Mouse (Mus musculus) heart, embryonic 14.5 days (tissue): ENCODE data around the gene Actl6b. TPM values are rescaled to one million over a fixed set of nuclear protein-coding genes. Genes with fewer than 3 reads are reported as not detected.

Source experiments
- ATAC-seq: fragments of 200-750 bp; cut with Nextera tagmentation; 2 replicates; pipeline ENCODE4 v1.8.0; 2017; ENCODE audit warnings: low read depth, moderate TSS enrichment; ENCODE audit not compliant: insufficient number of reproducible peaks, insufficient read depth, low FRiP score
- H3K27ac ChIP-seq, 2 experiments: fragments of 200-500 bp in 1 of 2; fragments of 300-500 bp in 1 of 2; sonication (generic) in 1 of 2; replicated peaks in 1 of 2; 2 replicates each; pipeline ENCODE4 v1.5.1; 2012 to 2014; ENCODE audit warnings: low read depth in 2 of 2, low read length in 2 of 2, control low read depth in 1 of 2, mild to moderate bottlenecking in 1 of 2, mixed read lengths in 1 of 2; ENCODE audit not compliant: control insufficient read depth in 1 of 2, insufficient read depth in 1 of 2
- H3K27me3 ChIP-seq: fragments of 300-500 bp; sonication (generic); 2 replicates; pipeline ENCODE4 v1.6.1; 2014; ENCODE audit warnings: mild to moderate bottlenecking, low read length, control low read depth; ENCODE audit not compliant: control insufficient read depth, insufficient read depth
- H3K36me3 ChIP-seq: fragments of 300-500 bp; sonication (generic); 2 replicates; pipeline ENCODE4 v1.6.1; 2014; ENCODE audit warnings: mild to moderate bottlenecking, control low read depth, low read length, mixed read lengths; ENCODE audit not compliant: control insufficient read depth, insufficient read depth
- H3K4me1 ChIP-seq, 2 experiments: fragments of 200-500 bp in 1 of 2; fragments of 300-500 bp in 1 of 2; sonication (generic) in 1 of 2; 2 replicates each; pipeline ENCODE4 v1.6.1; 2012 to 2014; ENCODE audit warnings: low read length in 2 of 2, control low read depth in 1 of 2, mixed read lengths in 1 of 2; ENCODE audit not compliant: control insufficient read depth in 2 of 2, insufficient read depth in 2 of 2
- H3K4me2 ChIP-seq: fragments of 300-500 bp; sonication (generic); 2 replicates; pipeline ENCODE4 v1.6.1; 2014; ENCODE audit warnings: mild to moderate bottlenecking, low read length
- H3K4me3 ChIP-seq, 2 experiments: fragments of 200-500 bp in 1 of 2; fragments of 300-500 bp in 1 of 2; sonication (generic) in 1 of 2; 2 replicates each; pipeline ENCODE4 v1.5.1; 2012 to 2014; ENCODE audit warnings: low read length in 2 of 2, mild to moderate bottlenecking in 2 of 2, control low read depth in 1 of 2, low read depth in 1 of 2, moderate library complexity in 1 of 2; ENCODE audit not compliant: control insufficient read depth in 1 of 2, insufficient read depth in 1 of 2
- H3K9ac ChIP-seq: fragments of 300-500 bp; sonication (generic); 2 replicates; pipeline ENCODE4 v1.6.1; 2014; ENCODE audit warnings: mild to moderate bottlenecking, low read length
- H3K9me3 ChIP-seq: fragments of 300-500 bp; sonication (generic); 2 replicates; pipeline ENCODE4 v1.6.1; 2016; ENCODE audit warnings: low read length, control low read depth; ENCODE audit not compliant: control insufficient read depth
- WGBS: fragments of 180-500 bp; shearing (Covaris S2); extraction: QIAGEN DNeasy Blood & Tissue Kit; methylation state at CpG from one replicate; pipeline ENCODE4 v1.1.7; 2014; 5-methylcytosine and 5-hydroxymethylcytosine counted together
- polyA plus RNA-seq: library from polyadenylated mRNA; unstranded; fragments of >200 nt; fragmentation: Nextera tagmentation; extraction: Ambion mirVana; gene quantifications from 2 replicates; pipeline ENCODE4 v1.2.1, GENCODE M21; 2014

Actl6b gene
- polyA plus RNA-seq, 1 experiment from 2014 or later = 0.31 TPM

DNA sequence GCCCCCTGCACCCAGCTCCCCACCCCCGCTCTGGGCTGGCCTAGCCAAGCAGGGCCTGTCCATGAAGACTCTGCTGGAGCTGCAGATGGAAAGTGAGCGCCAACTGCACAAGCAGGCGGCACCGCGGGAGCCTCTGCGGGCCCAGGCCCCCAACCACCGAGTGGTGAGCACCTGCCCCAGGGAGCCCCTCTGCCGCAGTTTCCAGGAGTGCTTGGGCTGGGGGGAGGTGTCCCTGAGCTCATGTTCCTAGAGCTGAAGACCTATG is 29.1 kb upstream of the Actl6b start:
- Histone ChIP-seq H3K27me3 (no peaks in the 10 kb centered on the region), H3K36me3 (peaks cover 100% of the 10 kb centered on the region), H3K4me2 (no peak overlapping the region), H3K4me3 (no peak overlapping the region), H3K27ac (no peak overlapping the region), H3K4me1 (peaks cover 3 to 6% of the 10 kb centered on the region in 2 experiments), H3K9ac (no peak overlapping the region), H3K9me3 (no peaks in the 10 kb centered on the region)
- no peak for ATAC-seq
- WGBS = 88% methylated on average over 8 of the region's 8 CpGs

GRCm38 (mm10) chr5:137524671-137525070 is 28.6 kb upstream of the Actl6b start:
- Histone ChIP-seq H3K4me3 (no peak overlapping the region), H3K9ac (no peak overlapping the region), H3K27me3 (no peaks in the 10 kb centered on the region), H3K4me2 (no peak overlapping the region), H3K36me3 (peaks cover 100% of the 10 kb centered on the region), H3K9me3 (no peaks in the 10 kb centered on the region), H3K4me1 (peaks cover 3 to 6% of the 10 kb centered on the region in 2 experiments), H3K27ac (no peak overlapping the region)
- no peak for ATAC-seq
- WGBS = 79% methylated on average over 12 of the region's 13 CpGs

DNA sequence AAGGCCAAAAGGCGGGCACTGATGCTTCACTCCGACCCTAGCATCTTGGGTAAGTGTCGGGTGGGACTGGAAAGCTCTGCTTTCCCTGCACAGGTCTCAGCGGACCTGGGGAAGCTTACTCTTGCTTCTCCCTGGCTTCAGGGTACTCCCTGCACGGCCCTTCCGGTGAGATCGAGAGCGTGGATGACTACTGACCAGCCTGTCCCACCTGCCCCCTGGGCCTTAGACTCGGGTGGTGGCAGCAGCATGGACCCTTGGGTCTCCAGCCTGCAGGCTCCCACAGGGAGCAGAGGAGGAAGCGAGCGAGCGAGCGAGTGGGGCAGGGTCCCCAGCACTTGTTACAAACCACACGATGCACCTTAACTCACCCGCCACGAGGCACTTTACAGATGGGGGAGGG is 27.8 kb upstream of the Actl6b start:
- Histone ChIP-seq H3K4me3 (no peak overlapping the region), H3K27me3 (no peaks in the 10 kb centered on the region), H3K36me3 (peaks cover 98% of the 10 kb centered on the region), H3K9ac (no peak overlapping the region), H3K9me3 (no peaks in the 10 kb centered on the region), H3K4me2 (no peak overlapping the region), H3K4me1 (peaks cover 8 to 14% of the 10 kb centered on the region in 2 experiments), H3K27ac (0 out of 4 replicates have a peak overlapping the region, but pooled peaks of 1 of the 2 experiments have one; percentile 3)
- no peak for ATAC-seq
- 82% methylated on average over 16 of the region's 16 CpGs for WGBS

GRCm38 (mm10) chr5:137526192-137526936 is 27.0 kb upstream of the Actl6b start:
- Histone ChIP-seq H3K27ac (no peak overlapping the region), H3K9me3 (no peaks in the 10 kb centered on the region), H3K9ac (no peak overlapping the region), H3K4me2 (no peak overlapping the region), H3K4me1 (peaks cover 8 to 17% of the 10 kb centered on the region in 2 experiments), H3K4me3 (no peak overlapping the region), H3K36me3 (peaks cover 90% of the 10 kb centered on the region), H3K27me3 (no peaks in the 10 kb centered on the region)
- no peak for ATAC-seq
- WGBS = 49% methylated on average over 16 of the region's 16 CpGs

DNA sequence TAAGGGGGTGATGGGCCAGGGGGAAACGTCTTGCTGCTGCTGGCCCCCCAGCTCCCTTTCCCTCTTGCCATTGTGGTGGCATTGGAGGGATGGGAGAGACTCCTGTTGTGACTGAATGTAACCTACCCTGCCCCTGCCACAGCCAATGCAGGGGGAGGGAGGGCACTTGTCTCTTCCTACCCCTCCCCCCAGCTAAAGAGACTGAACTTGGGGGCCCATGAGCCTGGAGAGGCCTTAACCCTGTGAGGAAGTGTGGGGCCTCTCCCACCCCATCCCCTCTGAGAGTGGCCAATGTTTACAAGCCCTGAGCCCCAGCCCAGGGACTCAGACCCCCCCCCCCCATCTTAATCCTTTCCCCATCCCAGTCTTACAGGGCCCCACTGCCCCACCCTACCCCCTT is 25.9 kb upstream of the Actl6b start:
- no peak overlapping the region for H3K27ac ChIP-seq
- H3K9ac ChIP-seq = no peak overlapping the region
- no peaks in the 10 kb centered on the region for H3K27me3 ChIP-seq
- peaks cover 8 to 17% of the 10 kb centered on the region in 2 experiments for H3K4me1 ChIP-seq
- 62% methylated on average over 1 of the region's 1 CpGs for WGBS
- H3K4me3 ChIP-seq = no peak overlapping the region
- H3K4me2 ChIP-seq = no peak overlapping the region
- peaks cover 79% of the 10 kb centered on the region for H3K36me3 ChIP-seq
- no peaks in the 10 kb centered on the region for H3K9me3 ChIP-seq
- no peak for ATAC-seq

GRCm38 (mm10) chr5:137528247-137528968 is 24.9 kb upstream of the Actl6b start:
- Histone ChIP-seq H3K4me3 (no peak overlapping the region), H3K27me3 (no peaks in the 10 kb centered on the region), H3K9ac (no peak overlapping the region), H3K36me3 (peaks cover 69% of the 10 kb centered on the region), H3K27ac (no peak overlapping the region), H3K9me3 (no peaks in the 10 kb centered on the region), H3K4me2 (no peak overlapping the region), H3K4me1 (peaks cover 8 to 17% of the 10 kb centered on the region in 2 experiments)
- ATAC-seq = no peak
- 81% methylated on average over 22 of the region's 22 CpGs for WGBS

- no peak overlapping the region for H3K4me2 ChIP-seq
- no peak overlapping the region for H3K27ac ChIP-seq
- no peak overlapping the region for H3K4me3 ChIP-seq
- no peak for ATAC-seq
- H3K9ac ChIP-seq = no peak overlapping the region
- H3K4me1 ChIP-seq = peaks cover 8 to 17% of the 10 kb centered on the region in 2 experiments
- H3K27me3 ChIP-seq = no peaks in the 10 kb centered on the region
- H3K9me3 ChIP-seq = no peaks in the 10 kb centered on the region
- WGBS = 76% methylated on average over 15 of the region's 15 CpGs
- peaks cover 59% of the 10 kb centered on the region for H3K36me3 ChIP-seq
Measured at GRCm38 (mm10) chr5:137529221-137529995, 23.9 kb upstream of the Actl6b start.
